Mouse (Mus musculus): ENCODE results near the gene Aen.

GRCm38 (mm10) chr7:78958499-78959073 is 62.9 kb downstream of the Aen start:
- no peak for TF ChIP-seq EP300 (IDR thresholded peaks at IDR 0.05; ENCODE audit: low read depth)
- no peak for TF ChIP-seq CTCF (IDR thresholded peaks at IDR 0.05; ENCODE audit: low read depth)

All from liver, embryonic 14.5 days (tissue).